Mouse (Mus musculus): Measurements from ENCODE around the gene Usp44.

The Usp44 gene

GRCm38 (mm10) chr10:93856095-93856494 is 24.7 kb downstream of the Usp44 start:
- DNase-seq = no peak

DNA sequence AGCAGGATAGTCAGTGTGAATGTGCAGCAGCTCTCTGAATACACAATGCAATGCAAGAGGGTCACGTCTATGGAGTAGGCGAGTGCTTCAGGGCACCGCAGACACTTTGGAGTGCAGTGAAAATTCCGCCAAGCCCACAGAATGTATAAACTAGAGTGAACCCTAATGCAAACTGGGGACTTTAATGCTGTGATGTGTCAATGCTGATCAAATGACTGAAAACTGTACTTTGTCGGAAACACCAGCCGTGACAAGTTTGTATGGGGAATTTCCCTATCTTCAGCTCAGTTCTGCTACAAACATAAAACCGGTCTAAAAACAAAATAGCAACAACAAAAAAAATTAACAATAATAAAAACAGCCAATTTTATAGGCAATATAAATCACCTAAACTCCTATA is 37.0 kb downstream of the Usp44 start:
- no peak for DNase-seq

GRCm38 (mm10) chr10:93868886-93869285 is 37.5 kb downstream of the Usp44 start:
- no peak for DNase-seq

- peak; percentile 7 for DNase-seq
Measured at GRCm38 (mm10) chr10:93876772-93877171, 45.4 kb downstream of the Usp44 start.

- DNase-seq = no peak
Measured at GRCm38 (mm10) chr10:93878732-93879131, 47.4 kb downstream of the Usp44 start.

DNA sequence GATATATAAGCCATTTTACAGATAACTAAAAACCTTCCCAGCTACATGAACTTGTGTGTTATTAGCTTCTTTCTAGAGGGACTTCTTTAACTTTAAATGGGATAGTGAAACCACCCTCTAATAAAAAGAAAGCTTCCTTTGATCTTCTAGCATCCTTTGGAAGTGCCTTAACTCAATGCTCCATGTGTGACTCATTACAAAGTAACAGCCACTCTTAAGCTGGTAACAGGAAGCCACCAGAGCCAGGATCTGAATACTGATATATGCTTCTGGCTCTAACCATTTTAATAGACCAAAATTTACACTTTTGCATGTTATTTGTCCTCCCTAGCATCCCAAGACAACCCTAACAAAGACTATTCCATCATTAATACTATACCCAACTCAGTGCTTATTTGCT is 50.6 kb downstream of the Usp44 start:
- no peak for DNase-seq

GRCm38 (mm10) chr10:93882738-93883364 is 51.5 kb downstream of the Usp44 start:
- DNase-seq = no peak

DNA sequence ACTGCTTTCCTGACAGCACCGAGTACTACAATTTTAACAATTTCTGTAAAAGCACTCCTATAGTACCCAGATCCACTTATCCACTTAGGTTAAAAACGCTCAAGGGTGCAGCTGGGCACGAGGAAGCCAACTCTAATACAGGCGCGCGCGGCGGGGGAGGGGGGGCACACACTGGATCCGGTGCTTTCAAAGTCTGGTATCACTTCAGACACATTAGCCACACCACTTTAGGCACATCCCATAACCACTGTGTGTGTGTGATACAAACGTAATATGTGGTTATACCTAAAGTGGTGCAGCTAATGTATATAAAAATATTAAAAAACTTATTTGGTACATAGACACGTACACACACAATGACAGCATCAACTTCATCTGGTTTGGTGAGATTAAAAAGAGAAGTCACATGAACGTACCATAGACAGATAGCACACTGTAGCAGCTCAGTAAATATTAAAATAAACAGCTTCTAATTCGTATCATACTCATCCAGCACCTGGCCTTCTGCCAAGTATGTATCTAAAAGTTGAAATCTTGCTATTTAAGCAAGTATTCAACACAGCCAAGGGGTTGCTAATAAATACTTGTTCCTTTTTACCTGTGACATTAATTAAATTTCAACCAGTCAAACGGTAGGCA is 54.6 kb downstream of the Usp44 start:
- no peak for DNase-seq

DNA sequence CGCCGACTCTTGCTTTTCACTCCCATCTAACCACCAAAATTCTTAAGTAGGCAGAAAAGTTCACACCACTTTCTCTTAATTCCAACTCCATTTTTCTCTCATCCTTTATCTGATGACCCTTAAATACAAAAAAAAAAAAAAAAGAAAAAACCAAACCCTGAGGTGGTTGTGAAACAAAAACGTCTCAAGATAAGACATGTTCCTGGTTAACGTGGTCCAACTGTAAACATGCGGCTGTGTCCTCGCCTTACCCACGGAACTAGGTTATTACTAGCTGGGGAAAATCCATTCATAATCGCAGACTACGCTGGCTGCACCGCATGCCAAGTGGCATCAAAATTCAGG is 57.2 kb downstream of the Usp44 start:
- DNase-seq = no peak

DNA sequence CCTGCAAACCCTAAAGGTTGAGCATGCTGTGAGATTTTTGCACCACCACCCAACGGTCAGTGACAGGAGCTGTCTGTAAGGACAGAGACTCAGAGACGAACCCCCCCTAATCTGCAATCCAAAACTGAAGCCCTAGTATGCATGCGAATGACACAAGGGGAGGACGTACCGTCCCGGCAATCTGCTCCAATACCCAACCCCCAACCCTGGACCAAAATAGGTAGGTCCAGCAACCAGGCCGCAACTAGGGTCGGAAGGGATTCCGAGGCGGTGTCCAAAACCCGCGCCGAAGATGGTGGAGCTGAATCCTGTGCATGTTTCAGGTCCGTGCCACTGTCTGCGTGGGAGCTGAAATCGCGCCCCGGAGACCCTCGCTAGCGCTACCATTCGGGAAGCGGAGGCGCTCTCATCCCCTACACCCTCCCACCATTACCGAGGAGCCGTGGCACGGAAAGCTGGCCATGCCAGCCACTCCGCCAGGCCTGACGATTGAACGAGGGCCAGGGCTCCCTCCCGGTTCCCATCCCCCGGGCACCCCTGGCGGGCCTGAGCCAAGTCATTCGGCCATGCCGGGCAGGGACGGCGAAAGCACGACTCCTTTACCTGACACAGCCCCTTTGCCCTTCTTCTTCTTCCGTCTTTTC is 57.7 kb downstream of the Usp44 start:
- no peak for DNase-seq

- DNase-seq = peak; percentile 88
Measured at GRCm38 (mm10) chr10:93889579-93889950, 58.2 kb downstream of the Usp44 start.

DNA sequence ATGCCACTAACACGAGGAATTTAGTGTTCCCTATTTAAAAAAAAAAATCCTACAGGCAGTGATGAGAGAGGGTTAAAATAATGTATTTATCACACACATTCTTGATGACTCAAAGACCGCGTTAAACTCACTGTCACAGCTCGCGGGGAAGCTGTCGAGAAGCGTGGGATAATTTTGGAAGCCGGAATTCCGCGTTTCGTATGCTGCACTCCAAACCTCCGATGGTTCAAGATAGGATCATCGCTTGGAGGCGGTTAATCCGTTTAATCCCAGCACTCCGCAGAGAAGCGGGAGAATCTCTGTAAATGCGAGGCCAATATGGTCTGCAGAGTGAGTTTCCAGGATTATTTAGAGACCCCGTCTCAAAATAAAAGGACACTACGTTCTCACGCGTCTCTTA is 58.6 kb downstream of the Usp44 start:
- no peak for DNase-seq

- DNase-seq = no peak
Measured at GRCm38 (mm10) chr10:93890565-93890964, 59.2 kb downstream of the Usp44 start.

DNA sequence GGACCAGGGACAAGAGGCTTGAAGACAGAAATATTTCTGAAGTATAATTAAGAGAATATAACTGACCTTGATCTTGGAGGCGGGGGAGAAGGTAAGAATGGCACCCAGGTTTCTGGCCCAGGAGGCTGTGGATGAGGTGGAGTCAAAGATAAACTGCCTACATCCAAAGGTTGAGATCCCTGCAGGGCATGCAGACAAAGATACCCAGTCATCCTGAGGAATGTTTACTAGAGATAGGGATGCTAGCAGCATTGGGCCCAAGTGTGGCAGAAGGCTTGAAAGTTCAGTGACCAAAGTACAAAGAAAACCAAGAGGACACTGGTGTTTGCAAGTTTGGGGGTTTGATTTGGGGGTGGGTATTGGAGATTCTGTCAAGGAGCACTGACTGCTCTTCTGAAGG is 59.7 kb downstream of the Usp44 start:
- no peak for DNase-seq

DNA sequence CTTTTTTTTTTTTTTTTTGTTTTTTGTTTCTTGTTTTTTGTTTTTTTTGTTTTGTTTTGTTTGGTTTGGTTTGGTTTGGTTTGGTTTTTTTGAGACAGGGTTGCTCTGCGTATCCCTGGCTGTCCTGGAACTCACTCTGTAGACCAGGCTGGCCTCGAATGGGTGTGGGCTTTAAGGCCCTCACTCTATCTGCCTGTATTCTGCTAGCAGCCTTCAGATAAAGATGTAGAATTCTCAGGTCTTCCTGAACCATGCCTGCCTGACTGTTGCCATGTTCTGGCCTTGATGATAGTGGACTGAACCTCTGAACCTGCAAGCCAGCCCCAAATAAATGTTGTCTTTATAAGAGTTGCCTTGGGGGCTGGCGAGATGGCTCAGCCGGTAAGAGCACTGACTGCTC is 61.2 kb downstream of the Usp44 start:
- no peak for DNase-seq

DNA sequence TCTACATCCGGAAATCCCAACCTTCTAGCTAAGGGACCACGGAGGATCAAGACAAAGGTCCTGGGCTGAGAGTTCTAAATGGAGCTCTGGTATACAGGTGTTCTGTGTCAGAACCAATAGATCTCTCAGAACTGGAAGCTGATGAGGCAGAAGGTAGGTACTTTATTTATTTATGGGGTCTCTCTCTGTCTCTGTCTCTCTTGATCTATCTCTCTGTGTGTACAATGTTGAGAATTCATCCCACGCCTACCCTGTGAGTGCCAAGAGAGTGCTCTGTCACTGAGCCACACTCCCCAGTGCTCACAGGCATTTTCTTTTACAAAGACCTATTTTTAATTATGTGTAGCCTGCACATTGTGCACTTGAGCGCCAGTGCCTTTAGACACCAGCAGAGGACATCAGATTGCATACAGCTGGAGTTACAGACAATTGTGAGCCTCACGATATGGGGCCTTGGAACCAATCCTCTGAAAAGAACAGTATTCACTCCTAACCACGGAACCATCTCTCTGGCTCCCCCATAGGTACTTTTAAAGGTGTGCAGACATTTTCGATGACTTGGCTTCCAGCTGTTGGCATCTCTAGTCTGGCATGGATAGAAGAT is 65.8 kb downstream of the Usp44 start, which contains the start of gene Metap2:
Gene Metap2 (minus strand): TSS at position 51 of the 604 bp plus-strand sequence.
- no peak for DNase-seq

DNA sequence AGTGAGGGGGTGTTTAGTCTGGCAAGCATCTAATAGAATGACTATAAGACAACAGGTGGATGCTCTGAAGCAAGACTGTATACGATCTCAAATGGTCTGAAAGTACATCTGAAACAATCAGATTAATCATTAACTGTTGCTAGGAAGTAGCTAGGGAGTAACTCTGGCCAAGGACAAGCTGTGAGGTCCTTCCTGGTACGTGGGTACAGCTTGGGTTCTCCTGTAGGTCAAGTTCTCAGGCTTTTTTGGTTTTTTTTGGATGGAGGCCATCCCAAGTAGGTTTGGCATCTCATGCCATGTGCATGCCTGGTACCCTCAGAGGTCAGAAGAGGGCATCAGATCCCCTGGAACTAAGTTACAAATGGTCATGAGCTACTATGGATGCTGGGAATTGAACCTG is 67.9 kb downstream of the Usp44 start:
- DNase-seq = no peak

GRCm38 (mm10) chr10:93899907-93900306 is 68.6 kb downstream of the Usp44 start:
- no peak for DNase-seq

DNA sequence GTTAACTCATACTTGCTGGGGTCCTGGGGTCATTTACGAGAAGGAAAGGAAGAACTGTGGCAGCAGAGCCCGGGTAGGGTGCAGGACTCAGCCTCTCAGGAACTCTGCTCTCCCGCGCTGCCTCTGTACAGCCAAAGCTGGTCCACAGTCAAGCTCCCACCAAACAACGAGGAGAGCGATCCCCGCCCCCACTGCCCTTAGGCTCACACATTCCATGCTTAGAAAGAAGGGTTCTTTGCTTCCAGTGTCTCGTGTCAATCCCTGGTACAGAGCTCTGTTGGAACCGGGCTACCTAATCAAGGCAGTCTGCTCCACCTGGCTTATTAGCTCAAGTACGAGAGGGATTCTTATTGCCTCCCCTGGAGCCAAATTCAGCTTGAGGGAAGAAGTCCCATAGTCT is 76.0 kb downstream of the Usp44 start:
- DNase-seq = no peak
